13 mouse cellular contexts compared by ENCODE assay signal in the genomic region with DNA sequence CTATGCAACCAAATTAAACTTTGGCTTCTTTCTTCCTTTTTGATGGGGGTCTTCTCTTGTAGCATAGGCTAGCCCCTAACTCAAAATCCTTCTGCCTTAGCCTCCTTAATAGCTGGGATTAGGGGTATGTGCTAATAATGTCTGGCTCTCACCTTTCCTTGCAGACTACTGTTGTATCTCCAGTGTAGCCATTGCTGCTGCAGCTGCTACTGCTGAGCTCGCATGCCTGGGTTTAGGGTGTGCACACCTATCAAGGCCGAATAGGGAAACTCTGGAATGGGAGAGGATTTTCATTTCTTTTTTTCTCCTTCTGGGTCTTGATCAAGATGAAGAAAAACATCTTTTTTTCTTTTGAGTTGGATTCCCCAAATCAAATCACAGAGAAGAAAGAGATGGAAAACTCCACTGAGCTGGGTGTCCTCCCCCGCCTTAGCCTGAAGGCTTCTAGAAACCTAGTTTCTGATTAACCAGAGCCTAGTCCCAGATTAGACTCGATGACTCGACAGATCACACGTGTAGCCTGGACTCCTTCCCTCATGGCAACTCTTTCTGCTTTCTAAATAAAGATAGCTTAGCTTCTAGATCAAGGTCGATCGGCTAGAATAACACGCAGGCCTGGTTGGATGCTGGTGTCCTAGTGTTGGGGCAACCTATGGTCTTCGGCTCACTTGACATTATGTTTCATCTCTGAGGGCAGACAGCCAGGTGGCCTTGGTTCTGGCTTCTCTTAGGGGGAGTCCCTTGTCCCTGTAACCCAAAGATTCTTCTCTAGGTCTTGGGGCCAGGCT. TPM values are rescaled to one million over a fixed set of nuclear protein-coding genes. Genes with fewer than 3 reads are reported as not detected.
DNase-seq lines count a peak whose midpoint lies in the region; ATAC-seq and TF ChIP-seq lines count a peak whose summit lies in the region.
"Had no signal": no experiment of that assay in that cellular context is flagged by ENCODE, and none has a peak within 500 bp of the region (broad histone marks: within the 10 kb centered on the region; RNA-seq: fewer than 3 reads in every experiment).

No protein-coding gene starts in this region.

- no peaks in the 10 kb centered on the region for H3K36me3 ChIP-seq in kidney, embryonic 16.5 days (ENCODE audit: insufficient read depth, low read length)
- no peaks in the 10 kb centered on the region for H3K36me3 ChIP-seq in stomach, postnatal 0 days (ENCODE audit: control insufficient read depth, insufficient read depth, low read length)
- H3K36me3 ChIP-seq: heart, embryonic 15.5 days had no signal

- no peaks in the 10 kb centered on the region for H3K27me3 ChIP-seq in kidney, embryonic 16.5 days (ENCODE audit: insufficient read depth, low read length)
- H3K27me3 ChIP-seq in stomach, postnatal 0 days (ENCODE audit: control insufficient read depth, insufficient read depth, low read length), result no peaks in the 10 kb centered on the region
- H3K27me3 ChIP-seq: heart, embryonic 15.5 days had no signal

- no peaks in the 10 kb centered on the region for H3K9me3 ChIP-seq in kidney, embryonic 16.5 days (ENCODE audit: low read length)
- H3K9me3 ChIP-seq in stomach, postnatal 0 days (ENCODE audit: control insufficient read depth, low read length), result no peaks in the 10 kb centered on the region
- H3K9me3 ChIP-seq: heart, embryonic 15.5 days had no signal

- ATAC-seq in kidney, embryonic 16.5 days (ENCODE audit: low FRiP score, low TSS enrichment), result no peak; the same call in 1 of the 2 replicates
- ATAC-seq in stomach, postnatal 0 days (ENCODE audit: low FRiP score, low TSS enrichment), result peak; percentile 54

- WGBS in kidney, embryonic 16.5 days, result 75% methylated on average over 10 of the region's 10 CpGs
- 68% methylated on average over 10 of the region's 10 CpGs for WGBS in stomach, postnatal 0 days

- intact Hi-C loops in gastrocnemius, postnatal 14 days (cut with DNase I; ENCODE audit: low total_unique reads), result no loop called here

- TF ChIP-seq CTCF in stomach, postnatal 0 days (IDR thresholded peaks at IDR 0.05; ENCODE audit: low read depth), result no peak

- H3K4me1 ChIP-seq in kidney, embryonic 16.5 days (ENCODE audit: insufficient read depth, low read length), result no peaks in the 10 kb centered on the region; the same call in 1 of the 2 replicates
- no peaks in the 10 kb centered on the region for H3K4me1 ChIP-seq in stomach, postnatal 0 days (replicated peaks; ENCODE audit: control insufficient read depth, insufficient read depth)

- no peak overlapping the region for H3K9ac ChIP-seq in kidney, embryonic 16.5 days (replicated peaks; ENCODE audit: low read length)
- no peak overlapping the region for H3K9ac ChIP-seq in stomach, postnatal 0 days (ENCODE audit: low read length)
- H3K9ac ChIP-seq: heart, embryonic 15.5 days; hindbrain, embryonic 14.5 days had no signal

- no peak overlapping the region for H3K4me2 ChIP-seq in kidney, embryonic 16.5 days (replicated peaks; ENCODE audit: low read depth, low read length)
- H3K4me2 ChIP-seq in stomach, postnatal 0 days (replicated peaks; ENCODE audit: low read depth), result no peak overlapping the region
- H3K4me2 ChIP-seq: heart, embryonic 15.5 days; hindbrain, embryonic 14.5 days; liver, embryonic 11.5 days had no signal

- no peak for TF ChIP-seq EP300 in stomach, postnatal 0 days (optimal IDR thresholded peaks at IDR 0.05)

- no peak overlapping the region for H3K27ac ChIP-seq in kidney, embryonic 16.5 days (ENCODE audit: low read length)
- no peak overlapping the region for H3K27ac ChIP-seq in stomach, postnatal 0 days (replicated peaks)
- H3K27ac ChIP-seq: heart, embryonic 15.5 days; hindbrain, embryonic 14.5 days had no signal

- peak; percentile 56 for DNase-seq in kidney, adult 18-20 months
- DNase-seq in gastrocnemius, postnatal 14 days, result peak; percentile 53
- peak; percentile 87 for DNase-seq in kidney, adult 9 months
- no peak for DNase-seq in stomach, postnatal 0 days (ENCODE audit: low spot score)
- no peak for DNase-seq in lung, postnatal 14 days
- DNase-seq in lung, adult 18-20 months, result no peak
- DNase-seq: cerebellum, adult 9-10 months; lung, postnatal 10 days had no signal

- no peak overlapping the region for H3K4me3 ChIP-seq in kidney, embryonic 16.5 days (ENCODE audit: low read length)
- no peak overlapping the region for H3K4me3 ChIP-seq in stomach, postnatal 0 days (ENCODE audit: low read depth, low read length)
- H3K4me3 ChIP-seq: erythroblast, embryonic 14.5 days; heart, embryonic 15.5 days had no signal

RNA-seq across cellular contexts. Expression of a gene that starts 29.4 kb away (rescaled TPM):
- polyA plus RNA-seq in kidney, embryonic 16.5 days (2015; fragmentation: Nextera tagmentation; extraction: Ambion mirVana), result 64.4 and 76.5 TPM in 2 replicates
- 10 to 100 TPM; 34.0 to 37.2 TPM for total RNA-seq in gastrocnemius, postnatal 14 days (2021)
- 25.3 and 26.3 TPM in 2 replicates for polyA plus RNA-seq in stomach, postnatal 0 days (2015; fragmentation: Nextera tagmentation; extraction: Ambion mirVana)

Comparison
In these comparisons a context has a peak if more than half of its experiments do, and no peak if none do; other contexts are left out.
1. DNase-seq: peak in kidney, adult 18-20 months (single experiment), gastrocnemius, postnatal 14 days (single experiment) and kidney, adult 9 months (single experiment); none in stomach, postnatal 0 days (single experiment), lung, postnatal 14 days (single experiment) and lung, adult 18-20 months (0 of 2).